Mouse (Mus musculus) lung, embryonic 16.5 days (tissue): ENCODE data around the gene Psmc3ip. TPM values are rescaled to one million over a fixed set of nuclear protein-coding genes. Genes with fewer than 3 reads are reported as not detected.

ENCODE experiments used
- ATAC-seq: fragments of 200-750 bp; cut with Nextera tagmentation; 2 replicates; pipeline ENCODE4 v1.8.0; 2017; ENCODE audit warnings: low read depth, mild to moderate bottlenecking, moderate library complexity
- H3K27ac ChIP-seq: fragments of 300-500 bp; sonication (generic); 2 replicates; pipeline ENCODE4 v1.5.1; 2014; ENCODE audit warnings: mild to moderate bottlenecking, control low read depth, low read length
- H3K27me3 ChIP-seq: fragments of 300-500 bp; sonication (generic); 2 replicates; pipeline ENCODE4 v1.6.1; 2014; ENCODE audit warnings: low read depth, low read length, mixed read lengths; ENCODE audit not compliant: control insufficient read depth, insufficient read depth
- H3K36me3 ChIP-seq: fragments of 300-500 bp; sonication (generic); 2 replicates; pipeline ENCODE4 v1.6.1; 2014; ENCODE audit warnings: low read length; ENCODE audit not compliant: control insufficient read depth, insufficient read depth
- H3K4me1 ChIP-seq: fragments of 300-500 bp; sonication (generic); replicated peaks from 2 replicates; pipeline ENCODE4 v1.6.1; 2014; ENCODE audit warnings: low read length, mixed read lengths; ENCODE audit not compliant: control insufficient read depth, insufficient read depth
- H3K4me2 ChIP-seq: fragments of 300-500 bp; sonication (generic); 2 replicates; pipeline ENCODE4 v1.6.1; 2014; ENCODE audit warnings: low read depth, low read length, control low read depth
- H3K4me3 ChIP-seq: fragments of 300-500 bp; sonication (generic); 2 replicates; pipeline ENCODE4 v1.5.1; 2014; ENCODE audit warnings: mild to moderate bottlenecking, low read length, control low read depth
- H3K9ac ChIP-seq: fragments of 300-500 bp; sonication (generic); 2 replicates; pipeline ENCODE4 v1.6.1; 2014; ENCODE audit warnings: low read length, control low read depth
- H3K9me3 ChIP-seq: fragments of 300-500 bp; sonication (generic); 2 replicates; pipeline ENCODE4 v1.6.1; 2016; ENCODE audit warnings: low read length; ENCODE audit not compliant: control insufficient read depth
- WGBS: fragments of 180-500 bp; shearing (Covaris S2); extraction: QIAGEN DNeasy Blood & Tissue Kit; methylation state at CpG from one replicate; pipeline ENCODE4 v1.1.7; 2014; 5-methylcytosine and 5-hydroxymethylcytosine counted together
- microRNA-seq: library from miRNA; unstranded; fragments of <30 nt; microRNA quantifications from one replicate; pipeline ENCODE4, GENCODE M21; 2016
- polyA plus RNA-seq: library from polyadenylated mRNA; unstranded; fragments of >200 nt; fragmentation: Nextera tagmentation; extraction: Ambion mirVana; gene quantifications from 2 replicates; pipeline ENCODE4 v1.2.1, GENCODE M21; 2015

Psmc3ip gene
- polyA plus RNA-seq, 1 experiment from 2014 or later: 32.3 TPM

DNA sequence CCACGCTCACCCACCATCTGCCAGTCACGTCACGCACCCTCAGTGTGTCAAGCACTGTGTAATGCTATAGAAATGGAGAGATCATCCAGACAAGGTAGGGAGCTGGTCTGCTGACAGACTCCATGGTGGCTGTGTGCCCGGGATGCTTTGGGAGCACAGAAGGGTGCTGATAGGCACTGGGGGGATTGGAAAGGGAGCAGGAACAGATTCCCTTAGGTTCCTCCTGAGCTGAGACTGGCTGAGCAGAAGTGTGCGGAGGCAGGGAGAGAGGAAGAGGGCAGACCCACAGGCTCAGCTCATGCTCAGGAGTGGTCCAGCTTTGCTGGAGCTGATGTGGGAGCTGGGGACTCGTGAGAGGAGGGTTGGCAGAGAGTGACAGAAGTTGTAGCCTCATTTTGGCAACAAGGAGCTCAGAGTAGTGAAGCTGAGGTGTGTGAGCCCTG is 44.2 kb downstream of the Psmc3ip start:
- H3K9me3 ChIP-seq: peaks cover 2% of the 10 kb centered on the region; the same call in 1 of the 2 replicates
- no peak overlapping the region for H3K4me2 ChIP-seq
- H3K4me1 ChIP-seq: peaks cover 18% of the 10 kb centered on the region
- 84% methylated on average over 6 of the region's 6 CpGs for WGBS
- H3K36me3 ChIP-seq: peaks cover 24% of the 10 kb centered on the region
- no peak overlapping the region for H3K9ac ChIP-seq
- H3K27ac ChIP-seq: no peak overlapping the region
- no peaks in the 10 kb centered on the region for H3K27me3 ChIP-seq
- no peak overlapping the region for H3K4me3 ChIP-seq
- no peak for ATAC-seq

DNA sequence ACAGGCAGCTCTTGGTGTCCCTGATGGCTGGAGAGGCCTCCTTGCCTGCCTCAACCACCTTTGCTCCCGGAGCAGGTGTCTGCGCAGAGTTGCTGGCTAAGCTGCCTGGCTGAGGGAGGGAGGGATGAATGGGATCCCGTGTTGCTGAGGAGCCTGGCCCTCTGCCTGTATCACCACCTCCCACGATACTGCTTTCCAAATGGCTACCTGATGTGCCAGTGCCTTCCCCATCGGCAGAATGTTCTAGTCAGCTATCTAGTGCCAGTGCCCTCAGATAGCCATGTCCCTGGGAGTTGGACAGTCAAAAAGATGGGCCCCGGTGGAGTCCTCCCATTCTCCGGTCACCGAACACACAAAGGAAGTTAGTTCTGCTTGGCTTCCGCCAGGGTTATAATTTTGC is 44.9 kb downstream of the Psmc3ip start:
- no peak overlapping the region for H3K27ac ChIP-seq
- ATAC-seq: no peak
- H3K4me1 ChIP-seq: peaks cover 12% of the 10 kb centered on the region
- no peaks in the 10 kb centered on the region for H3K27me3 ChIP-seq
- peaks cover 26% of the 10 kb centered on the region for H3K36me3 ChIP-seq
- no peak overlapping the region for H3K4me2 ChIP-seq
- H3K9me3 ChIP-seq: peaks cover 2% of the 10 kb centered on the region; the same call in 1 of the 2 replicates
- 88% methylated on average over 9 of the region's 9 CpGs for WGBS
- H3K9ac ChIP-seq: no peak overlapping the region
- H3K4me3 ChIP-seq: no peak overlapping the region

- Histone ChIP-seq H3K4me3 (no peak overlapping the region), H3K9ac (no peak overlapping the region), H3K4me2 (no peak overlapping the region), H3K4me1 (peaks cover 2% of the 10 kb centered on the region), H3K36me3 (peaks cover 40% of the 10 kb centered on the region), H3K27me3 (no peaks in the 10 kb centered on the region), H3K27ac (no peak overlapping the region), H3K9me3 (no peaks in the 10 kb centered on the region)
- ATAC-seq: no peak
- WGBS: 74% methylated on average over 3 of the region's 3 CpGs
These were observed 47.7 kb downstream of the Psmc3ip start for GRCm38 (mm10) chr11:101047502-101047901.

GRCm38 (mm10) chr11:101046440-101046839 is 48.8 kb downstream of the Psmc3ip start:
- 49% methylated on average over 9 of the region's 9 CpGs for WGBS
- Histone ChIP-seq H3K9ac (no peak overlapping the region), H3K4me3 (no peak overlapping the region), H3K27me3 (no peaks in the 10 kb centered on the region), H3K9me3 (no peaks in the 10 kb centered on the region), H3K27ac (no peak overlapping the region), H3K4me2 (no peak overlapping the region), H3K36me3 (peaks cover 44% of the 10 kb centered on the region), H3K4me1 (no peaks in the 10 kb centered on the region)
- ATAC-seq: no peak

- no peaks in the 10 kb centered on the region for H3K9me3 ChIP-seq
- 88% methylated on average over 4 of the region's 4 CpGs for WGBS
- ATAC-seq: no peak
- H3K36me3 ChIP-seq: peaks cover 43% of the 10 kb centered on the region
- no peaks in the 10 kb centered on the region for H3K27me3 ChIP-seq
- no peaks in the 10 kb centered on the region for H3K4me1 ChIP-seq
- H3K27ac ChIP-seq: no peak overlapping the region
- H3K9ac ChIP-seq: no peak overlapping the region
- H3K4me2 ChIP-seq: no peak overlapping the region
- H3K4me3 ChIP-seq: no peak overlapping the region
These were observed 49.4 kb downstream of the Psmc3ip start for GRCm38 (mm10) chr11:101045826-101046225.

Small RNAs within 50 kb of the gene (microRNA-seq; reads per million reads assigned to microRNA genes)
- gene Gm27626: not detected

Other genes starting within 250 kb of the Psmc3ip start
- 27.2 and 28.4 TPM in 2 replicates for gene Stat5b, start 244.7 kb downstream of the Psmc3ip start, polyA plus RNA-seq
- gene Stat5a, start 236.1 kb downstream of the Psmc3ip start, polyA plus RNA-seq: 11.0 and 11.3 TPM in 2 replicates
- 58.5 and 63.7 TPM in 2 replicates for gene Stat3, start 155.9 kb downstream of the Psmc3ip start, polyA plus RNA-seq
- 461 and 464 TPM in 2 replicates for gene Cavin1, start 124.5 kb downstream of the Psmc3ip start, polyA plus RNA-seq
- 36.7 and 36.9 TPM in 2 replicates for gene Atp6v0a1, start 86.0 kb downstream of the Psmc3ip start, polyA plus RNA-seq
- gene Naglu, start 25.4 kb downstream of the Psmc3ip start, polyA plus RNA-seq: 20.6 and 23.1 TPM in 2 replicates
- gene Hsd17b1, start 17.0 kb downstream of the Psmc3ip start, polyA plus RNA-seq: 0.15 and 0.19 TPM in 2 replicates
- 39.7 and 45.1 TPM in 2 replicates for gene Coasy, start 12.9 kb downstream of the Psmc3ip start, polyA plus RNA-seq
- 41.3 and 60.3 TPM in 2 replicates for gene Mlx, start 8.2 kb downstream of the Psmc3ip start, polyA plus RNA-seq
- 18.4 and 19.6 TPM in 2 replicates for gene Retreg3, start 24.5 kb upstream of the Psmc3ip start, polyA plus RNA-seq
- gene Tubg1, start 24.5 kb upstream of the Psmc3ip start, polyA plus RNA-seq: 70.6 and 82.1 TPM in 2 replicates
- gene Tubg2, start 60.5 kb upstream of the Psmc3ip start, polyA plus RNA-seq: 3.1 TPM in 2 replicates
- 1.1 and 1.2 TPM in 2 replicates for gene Cntnap1, start 75.1 kb upstream of the Psmc3ip start, polyA plus RNA-seq
- gene Plekhh3, start 75.9 kb upstream of the Psmc3ip start, polyA plus RNA-seq: 17.0 and 17.1 TPM in 2 replicates
- 0.23 and 0.35 TPM in 2 replicates for gene Ccr10, start 80.0 kb upstream of the Psmc3ip start, polyA plus RNA-seq
- gene Ezh1, start 131.0 kb upstream of the Psmc3ip start, polyA plus RNA-seq: 19.4 and 20.8 TPM in 2 replicates
- gene Ramp2, start 150.6 kb upstream of the Psmc3ip start, polyA plus RNA-seq: 312 and 337 TPM in 2 replicates
- gene Vps25, start 158.3 kb upstream of the Psmc3ip start, polyA plus RNA-seq: 132 and 135 TPM in 2 replicates
- 5.3 and 5.8 TPM in 2 replicates for gene Wnk4, start 165.1 kb upstream of the Psmc3ip start, polyA plus RNA-seq
- gene Cntd1, start 183.6 kb upstream of the Psmc3ip start, polyA plus RNA-seq: 1.9 and 3.2 TPM in 2 replicates
- gene Coa3, start 183.7 kb upstream of the Psmc3ip start, polyA plus RNA-seq: 184 and 187 TPM in 2 replicates
- 136 and 151 TPM in 2 replicates for gene Becn1, start 206.8 kb upstream of the Psmc3ip start, polyA plus RNA-seq
- 94.0 and 101 TPM in 2 replicates for gene Psme3, start 220.8 kb upstream of the Psmc3ip start, polyA plus RNA-seq
- 0.92 and 1.2 TPM in 2 replicates for gene Aoc2, start 229.6 kb upstream of the Psmc3ip start, polyA plus RNA-seq
- 1.9 and 2.2 TPM in 2 replicates for gene Aoc3, start 235.2 kb upstream of the Psmc3ip start, polyA plus RNA-seq